Mouse (Mus musculus): Measurements from ENCODE around the gene Skil.

- TF ChIP-seq CTCF (IDR thresholded peaks at IDR 0.05; ENCODE audit: extremely low read depth, insufficient read depth, low read length): no peak
- no peak for TF ChIP-seq POLR2A (IDR thresholded peaks at IDR 0.05; ENCODE audit: extremely low read depth, insufficient read depth, low read length)
These were observed 1.6 kb downstream of the Skil start for GRCm38 (mm10) chr3:31096155-31097101.
